Mouse (Mus musculus): ENCODE measurements around the gene Pcbp4. TPM values are rescaled to one million over a fixed set of nuclear protein-coding genes. Genes with fewer than 3 reads are reported as not detected.

Gene Pcbp4
- polyA plus RNA-seq (2016; fragmentation: Nextera tagmentation; extraction: Ambion mirVana), result 213 and 222 TPM in 2 replicates

GRCm38 (mm10) chr9:106453271-106454070, at the start of gene Pcbp4:
Gene Pcbp4 (plus strand): TSS chr9:106453291.
- Histone ChIP-seq H3K27ac (peak within 1 kb of the TSS; percentile 96), H3K9me3 (no peaks in the 10 kb centered on the region), H3K27me3 (no peaks in the 10 kb centered on the region), H3K4me3 (peak within 1 kb of the TSS; percentile 80), H3K4me1 (peaks cover 83% of the 10 kb centered on the region), H3K9ac (peak within 1 kb of the TSS; percentile 86), H3K4me2 (replicated peaks) (peak within 1 kb of the TSS; percentile 98), H3K36me3 (no peaks in the 10 kb centered on the region)
- under 1% methylated on average over 49 of the region's 74 CpGs for WGBS
- ATAC-seq (ENCODE audit: insufficient number of reproducible peaks, insufficient read depth, low FRiP score, low TSS enrichment), result peak; percentile 29

GRCm38 (mm10) chr9:106405275-106405674, 47.8 kb upstream of the Pcbp4 start:
- no peak overlapping the region for H3K9ac ChIP-seq
- WGBS, result 29% methylated on average over 6 of the region's 6 CpGs
- H3K27me3 ChIP-seq, result no peaks in the 10 kb centered on the region
- H3K27ac ChIP-seq, result no peak overlapping the region
- no peak overlapping the region for H3K4me2 ChIP-seq (replicated peaks)
- H3K4me1 ChIP-seq, result peaks cover 9% of the 10 kb centered on the region; the same call in 1 of the 2 replicates
- H3K9me3 ChIP-seq, result no peaks in the 10 kb centered on the region
- H3K4me3 ChIP-seq, result no peak overlapping the region
- H3K36me3 ChIP-seq, result no peaks in the 10 kb centered on the region
- no peak for ATAC-seq (ENCODE audit: insufficient number of reproducible peaks, insufficient read depth, low FRiP score, low TSS enrichment)

DNA sequence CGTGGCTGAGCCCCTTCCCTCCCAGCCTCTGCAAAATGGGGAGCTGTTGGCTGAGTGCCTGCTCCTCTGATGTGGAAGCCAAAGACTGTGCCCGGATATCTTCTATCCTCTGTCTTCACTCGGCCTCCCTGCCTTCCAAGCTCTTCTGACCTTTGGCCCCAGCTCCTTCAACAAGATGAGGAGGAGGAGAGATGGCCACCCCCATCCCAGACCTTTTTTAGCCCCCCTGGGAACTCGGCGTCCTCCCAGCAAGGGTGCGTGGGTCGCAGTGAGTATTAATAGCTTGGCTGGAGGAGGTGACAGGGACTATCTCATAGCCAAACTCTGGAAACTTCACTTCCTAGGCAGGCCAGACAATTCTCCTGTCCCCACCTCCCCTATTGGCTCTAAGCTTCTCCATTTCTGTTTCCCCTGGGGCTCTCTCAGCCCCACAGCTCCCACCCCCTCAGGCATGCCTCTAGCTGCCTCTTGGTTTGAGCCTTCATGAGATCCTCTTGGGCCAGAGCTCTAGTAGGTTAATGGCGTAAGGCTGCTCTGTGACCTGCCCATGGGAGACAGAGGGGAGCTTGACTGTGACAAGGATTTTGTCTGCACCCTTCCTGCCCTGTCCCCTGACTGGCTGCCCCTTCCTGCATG, 46.5 kb upstream of the Pcbp4 start:
- no peaks in the 10 kb centered on the region for H3K9me3 ChIP-seq
- H3K9ac ChIP-seq, result no peak overlapping the region
- H3K4me1 ChIP-seq, result peaks cover 9% of the 10 kb centered on the region; the same call in 1 of the 2 replicates
- no peak overlapping the region for H3K4me3 ChIP-seq
- H3K36me3 ChIP-seq, result no peaks in the 10 kb centered on the region
- no peak for ATAC-seq (ENCODE audit: insufficient number of reproducible peaks, insufficient read depth, low FRiP score, low TSS enrichment)
- 50% methylated on average over 8 of the region's 8 CpGs for WGBS
- H3K27ac ChIP-seq, result no peak overlapping the region
- H3K27me3 ChIP-seq, result no peaks in the 10 kb centered on the region
- no peak overlapping the region for H3K4me2 ChIP-seq (replicated peaks)

DNA sequence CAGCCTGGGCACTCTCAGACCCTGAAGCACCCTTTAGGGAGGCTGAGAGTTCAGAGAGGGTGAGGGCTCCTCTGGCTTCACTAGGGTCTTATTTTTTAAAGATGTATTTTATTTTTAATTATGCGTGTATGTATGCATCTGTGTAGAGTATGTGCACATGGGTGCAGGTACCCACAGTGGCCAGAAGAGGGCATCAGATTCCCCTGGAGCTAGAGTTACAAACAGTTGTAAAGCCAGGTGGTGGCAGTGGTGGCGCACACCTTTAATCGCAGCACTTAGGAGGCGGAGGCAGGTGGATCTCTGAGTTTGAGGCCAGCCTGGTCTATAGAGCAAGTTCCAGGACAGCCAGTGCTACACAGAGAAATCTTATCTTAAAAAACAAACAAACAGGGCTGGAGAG, 44.0 kb upstream of the Pcbp4 start:
- H3K9me3 ChIP-seq, result no peaks in the 10 kb centered on the region
- H3K4me2 ChIP-seq (replicated peaks), result no peak overlapping the region
- 98% methylated on average over 4 of the region's 4 CpGs for WGBS
- ATAC-seq (ENCODE audit: insufficient number of reproducible peaks, insufficient read depth, low FRiP score, low TSS enrichment), result no peak
- H3K9ac ChIP-seq, result no peak overlapping the region
- H3K36me3 ChIP-seq, result no peaks in the 10 kb centered on the region
- no peak overlapping the region for H3K27ac ChIP-seq
- H3K27me3 ChIP-seq, result no peaks in the 10 kb centered on the region
- peaks cover 7% of the 10 kb centered on the region; the same call in 1 of the 2 replicates for H3K4me1 ChIP-seq
- no peak overlapping the region for H3K4me3 ChIP-seq

- WGBS, result 63% methylated on average over 2 of the region's 2 CpGs
Observed at GRCm38 (mm10) chr9:106410086-106410650, 42.9 kb upstream of the Pcbp4 start.

DNA sequence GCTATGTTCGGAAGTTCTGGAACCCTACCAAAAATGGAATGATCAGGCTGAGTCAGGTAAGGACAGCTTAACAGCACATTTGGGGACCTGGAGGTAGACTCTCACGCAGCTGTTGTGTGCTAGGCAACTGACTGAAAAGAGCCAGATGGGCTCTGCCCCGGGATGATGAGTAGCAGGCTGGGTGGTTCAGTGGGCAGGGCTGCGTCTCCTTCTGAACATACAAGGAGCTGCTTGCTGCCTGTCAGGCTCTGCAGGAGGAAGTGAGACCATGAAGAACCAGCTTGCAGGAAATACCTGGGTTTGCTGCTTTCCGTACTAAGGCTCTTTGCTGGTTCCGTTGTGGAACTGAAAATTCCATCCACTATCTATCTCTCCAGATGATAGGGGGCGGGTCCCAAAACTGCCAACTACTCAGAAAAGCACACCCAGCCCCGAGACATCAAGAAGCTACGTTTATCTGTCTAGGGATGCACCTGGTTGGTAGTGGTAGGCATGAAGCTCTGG, 41.9 kb upstream of the Pcbp4 start:
- 80% methylated on average over 9 of the region's 9 CpGs for WGBS
- H3K4me1 ChIP-seq, result peaks cover 3% of the 10 kb centered on the region; the same call in 1 of the 2 replicates
- H3K9me3 ChIP-seq, result no peaks in the 10 kb centered on the region
- no peaks in the 10 kb centered on the region for H3K27me3 ChIP-seq
- H3K27ac ChIP-seq, result no peak overlapping the region
- no peak for ATAC-seq (ENCODE audit: insufficient number of reproducible peaks, insufficient read depth, low FRiP score, low TSS enrichment)
- H3K4me3 ChIP-seq, result no peak overlapping the region
- no peak overlapping the region for H3K4me2 ChIP-seq (replicated peaks)
- H3K9ac ChIP-seq, result no peak overlapping the region
- H3K36me3 ChIP-seq, result no peaks in the 10 kb centered on the region

More at GRCm38 (mm10) chr9:106410086-106410650, 42.9 kb upstream of the Pcbp4 start:
- peaks cover 4% of the 10 kb centered on the region; the same call in 1 of the 2 replicates for H3K4me1 ChIP-seq
- no peaks in the 10 kb centered on the region for H3K9me3 ChIP-seq
- H3K27ac ChIP-seq, result no peak overlapping the region
- no peak overlapping the region for H3K4me3 ChIP-seq
- H3K27me3 ChIP-seq, result no peaks in the 10 kb centered on the region
- no peaks in the 10 kb centered on the region for H3K36me3 ChIP-seq
- H3K9ac ChIP-seq, result no peak overlapping the region
- H3K4me2 ChIP-seq (replicated peaks), result no peak overlapping the region
- ATAC-seq (ENCODE audit: insufficient number of reproducible peaks, insufficient read depth, low FRiP score, low TSS enrichment), result no peak

DNA sequence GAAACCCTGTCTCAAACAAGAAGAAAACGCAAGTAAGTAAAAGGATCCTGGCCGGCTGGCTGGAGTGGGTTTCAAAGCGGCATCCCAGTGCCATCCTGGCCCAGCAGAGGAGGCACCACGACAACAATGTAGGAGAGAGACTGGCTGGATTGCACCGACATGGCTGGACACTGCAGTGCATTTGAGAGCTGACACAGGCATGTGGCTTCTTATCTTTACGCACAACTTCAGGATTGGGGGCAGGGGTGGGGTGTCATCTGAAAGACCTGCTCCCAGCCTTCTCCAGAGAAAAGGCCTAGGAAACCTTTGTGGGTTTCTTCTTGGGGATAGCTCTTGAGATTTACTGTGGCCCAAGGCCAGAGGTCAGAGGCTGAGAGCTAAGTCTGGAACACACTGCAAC, 41.4 kb upstream of the Pcbp4 start:
- H3K9me3 ChIP-seq, result no peaks in the 10 kb centered on the region
- WGBS, result 78% methylated on average over 6 of the region's 6 CpGs
- H3K4me3 ChIP-seq, result no peak overlapping the region
- no peaks in the 10 kb centered on the region for H3K4me1 ChIP-seq
- H3K27ac ChIP-seq, result no peak overlapping the region
- H3K9ac ChIP-seq, result no peak overlapping the region
- ATAC-seq (ENCODE audit: insufficient number of reproducible peaks, insufficient read depth, low FRiP score, low TSS enrichment), result no peak
- H3K27me3 ChIP-seq, result no peaks in the 10 kb centered on the region
- H3K36me3 ChIP-seq, result no peaks in the 10 kb centered on the region
- no peak overlapping the region for H3K4me2 ChIP-seq (replicated peaks)

- Histone ChIP-seq H3K4me2 (replicated peaks) (no peak overlapping the region), H3K9me3 (no peaks in the 10 kb centered on the region), H3K4me3 (no peak overlapping the region), H3K27ac (no peak overlapping the region), H3K36me3 (no peaks in the 10 kb centered on the region), H3K4me1 (no peaks in the 10 kb centered on the region), H3K27me3 (no peaks in the 10 kb centered on the region), H3K9ac (no peak overlapping the region)
- 63% methylated on average over 3 of the region's 3 CpGs for WGBS
- no peak for ATAC-seq (ENCODE audit: insufficient number of reproducible peaks, insufficient read depth, low FRiP score, low TSS enrichment)
Observed at GRCm38 (mm10) chr9:106412210-106412609, 40.9 kb upstream of the Pcbp4 start.

- Histone ChIP-seq H3K27ac (no peak overlapping the region), H3K36me3 (no peaks in the 10 kb centered on the region), H3K9ac (no peak overlapping the region), H3K27me3 (no peaks in the 10 kb centered on the region), H3K4me2 (replicated peaks) (no peak overlapping the region), H3K9me3 (no peaks in the 10 kb centered on the region), H3K4me1 (peaks cover 14% of the 10 kb centered on the region), H3K4me3 (no peak overlapping the region)
- no peak for ATAC-seq (ENCODE audit: insufficient number of reproducible peaks, insufficient read depth, low FRiP score, low TSS enrichment)
- 82% methylated on average over 5 of the region's 5 CpGs for WGBS
Observed at GRCm38 (mm10) chr9:106413606-106414005, 39.5 kb upstream of the Pcbp4 start.

GRCm38 (mm10) chr9:106416826-106417225, 36.3 kb upstream of the Pcbp4 start:
- H3K4me2 ChIP-seq (replicated peaks), result no peak overlapping the region
- no peaks in the 10 kb centered on the region for H3K36me3 ChIP-seq
- peaks cover 42% of the 10 kb centered on the region for H3K4me1 ChIP-seq
- H3K9ac ChIP-seq, result no peak overlapping the region
- no peaks in the 10 kb centered on the region for H3K27me3 ChIP-seq
- H3K27ac ChIP-seq, result no peak overlapping the region
- no peaks in the 10 kb centered on the region for H3K9me3 ChIP-seq
- no peak overlapping the region for H3K4me3 ChIP-seq
- ATAC-seq (ENCODE audit: insufficient number of reproducible peaks, insufficient read depth, low FRiP score, low TSS enrichment), result no peak
- WGBS, result 84% methylated on average over 6 of the region's 6 CpGs

GRCm38 (mm10) chr9:106417841-106418625, 35.1 kb upstream of the Pcbp4 start:
- WGBS, result 14% methylated on average over 29 of the region's 29 CpGs
- peak overlapping the region; percentile 81 for H3K27ac ChIP-seq
- no peaks in the 10 kb centered on the region for H3K36me3 ChIP-seq
- H3K9ac ChIP-seq, result peak overlapping the region; percentile 34; the same call in 1 of the 2 replicates
- H3K4me1 ChIP-seq, result peaks cover 42% of the 10 kb centered on the region
- peak overlapping the region; percentile 22 for H3K4me3 ChIP-seq
- ATAC-seq (ENCODE audit: insufficient number of reproducible peaks, insufficient read depth, low FRiP score, low TSS enrichment), result peak; percentile 19; the same call in 1 of the 2 replicates
- H3K9me3 ChIP-seq, result no peaks in the 10 kb centered on the region
- H3K4me2 ChIP-seq (replicated peaks), result peak overlapping the region; percentile 52
- no peaks in the 10 kb centered on the region for H3K27me3 ChIP-seq

Measured in embryonic facial prominence, embryonic 12.5 days (tissue).